Mouse (Mus musculus): Measurements from ENCODE around the gene Gsk3b.

Gsk3b gene

DNA sequence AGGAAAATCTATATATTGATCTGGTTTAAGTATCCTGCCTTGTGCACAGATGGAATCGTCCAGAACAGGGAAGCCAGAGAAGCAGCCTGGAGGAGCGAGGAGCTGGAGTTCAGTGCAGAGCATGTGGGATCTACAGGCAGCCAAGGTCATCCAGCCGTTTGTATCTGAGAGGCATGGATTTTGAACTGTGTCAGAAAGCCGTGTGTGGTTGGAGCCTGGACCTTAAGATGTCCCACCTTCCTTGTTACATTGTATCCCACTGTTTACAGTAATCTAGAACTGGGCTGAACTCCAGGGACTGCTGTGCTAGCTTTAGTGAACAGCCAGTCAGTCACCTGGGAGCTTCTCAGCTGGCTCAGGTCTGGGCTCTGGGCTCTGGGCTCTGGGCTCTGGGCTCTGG lies 197.7 kb downstream of the Gsk3b start:
- no peak for DNase-seq

DNA sequence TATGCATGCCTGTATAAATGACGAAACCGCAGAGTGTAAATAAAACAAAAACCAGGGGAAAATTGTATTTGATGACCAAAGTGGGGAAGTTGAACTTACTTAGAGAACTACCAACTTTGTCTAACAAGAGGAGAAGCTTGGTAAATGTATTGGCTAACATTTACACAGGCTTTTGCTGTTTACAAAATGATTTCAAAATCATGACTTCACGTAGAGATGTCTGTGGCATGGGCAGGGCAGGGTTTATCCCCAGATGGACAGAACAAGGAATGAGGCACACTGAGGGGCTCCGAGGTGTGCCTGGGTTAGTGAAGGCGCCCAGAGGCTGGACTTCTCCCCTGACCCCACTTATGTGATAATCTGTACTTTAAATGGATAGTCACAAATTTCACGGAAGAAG lies 198.6 kb downstream of the Gsk3b start:
- DNase-seq: no peak

DNA sequence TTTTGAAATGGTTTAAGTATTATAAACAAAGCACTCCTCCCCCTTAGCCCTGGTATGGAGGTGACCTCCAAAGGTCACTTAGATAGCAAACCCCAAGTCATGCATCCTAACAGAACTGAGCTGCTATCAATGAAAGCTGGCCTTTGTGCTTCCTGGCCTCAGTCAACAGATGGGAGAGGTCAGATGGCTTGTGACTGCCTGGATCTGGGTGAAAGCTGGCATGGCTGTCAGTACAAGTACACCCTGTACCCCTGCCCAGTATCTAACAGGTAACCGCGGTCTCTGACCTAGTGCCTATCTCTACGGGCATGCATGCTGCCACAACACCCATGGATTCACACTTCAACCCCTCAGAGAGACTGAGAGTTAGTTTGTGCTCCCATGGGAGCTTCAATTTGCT lies 199.0 kb downstream of the Gsk3b start:
- DNase-seq: no peak

GRCm38 (mm10) chr16:38288851-38289250 lies 200.1 kb downstream of the Gsk3b start:
- no peak for DNase-seq

GRCm38 (mm10) chr16:38290151-38290550 lies 201.3 kb downstream of the Gsk3b start:
- no peak for DNase-seq

GRCm38 (mm10) chr16:38294685-38295348 lies 206.0 kb downstream of the Gsk3b start, which contains the start of gene Nr1i2:
Gene Nr1i2, minus strand, starts transcription at chr16:38294824.
- DNase-seq: no peak

GRCm38 (mm10) chr16:38295349-38295930 lies 206.6 kb downstream of the Gsk3b start:
- DNase-seq: no peak
